Mouse (Mus musculus) layer of hippocampus, adult 9-10 months (tissue): Measurements from ENCODE around the gene Kri1.
A peak's percentile ranks its signal among the peaks of the same experiment; 100 is the strongest.
"Not testable (repeated sequence)": the region's sequence is repeated elsewhere in the genome, so short reads cannot be mapped to it uniquely, and the experiment has no call there.

Experiments used
- DNase-seq: peaks from one replicate; pipeline ENCODE4 v3.0.0; 2022; ENCODE audit warnings: low spot score

Kri1 gene

DNA sequence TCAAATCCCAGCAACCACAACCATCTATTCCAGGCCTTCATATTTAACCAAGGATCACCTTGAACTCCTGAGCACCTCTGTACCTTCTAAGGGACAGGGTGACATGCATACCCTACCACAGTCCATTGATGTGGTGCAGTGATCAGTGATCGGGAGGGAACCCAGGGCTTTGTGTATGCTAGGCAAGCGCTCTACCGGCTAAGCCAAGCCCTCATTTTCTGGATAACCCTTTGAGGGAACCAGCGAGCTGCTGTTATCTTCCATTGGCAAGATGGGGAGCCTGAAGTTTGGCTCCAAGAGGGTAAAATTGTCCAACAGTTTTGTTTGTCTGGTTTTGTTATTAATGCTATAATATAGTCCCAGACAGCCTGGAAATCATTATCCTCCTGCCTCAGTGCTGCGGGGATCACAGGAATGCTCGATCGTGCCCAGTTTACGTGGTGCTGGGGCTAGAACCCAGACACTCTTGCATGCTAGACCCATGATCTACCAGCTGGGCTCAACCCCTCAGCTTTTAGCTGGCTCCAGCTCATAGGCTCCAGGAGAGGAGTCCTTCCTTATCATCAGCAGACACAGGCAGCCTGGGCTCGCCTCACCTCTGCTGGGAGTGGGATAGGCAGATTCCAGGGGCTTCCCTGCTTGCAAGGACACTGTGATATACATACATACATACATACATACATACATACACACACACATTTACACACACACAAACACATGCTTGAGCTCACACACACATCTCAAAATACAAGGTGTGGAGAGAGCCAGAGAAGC, 26.8 kb upstream of the Kri1 start:
- DNase-seq = no peak

GRCm38 (mm10) chr9:21313394-21313793, 25.6 kb upstream of the Kri1 start:
- peak; percentile 63 for DNase-seq

DNA sequence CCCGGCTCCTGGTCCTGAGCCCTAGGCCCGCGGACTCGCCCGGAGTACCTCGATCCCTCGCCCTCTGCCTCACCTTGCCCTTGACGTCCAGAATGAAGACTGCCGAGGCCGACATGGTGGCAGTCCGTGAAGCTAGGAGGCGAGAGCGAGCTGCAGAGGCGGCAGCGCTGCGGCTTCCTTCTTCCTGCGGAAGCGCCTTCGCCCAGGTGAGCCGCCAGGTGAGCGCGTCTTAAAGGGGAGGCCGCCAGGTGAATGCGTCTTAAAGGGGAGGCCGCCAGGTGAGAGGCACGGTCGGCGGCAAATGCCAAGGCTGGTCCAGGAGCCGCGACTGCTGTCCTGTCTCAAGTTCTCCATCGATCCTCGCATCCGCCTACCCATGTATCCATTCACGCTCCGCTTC, 24.4 kb upstream of the Kri1 start, which contains the start of gene Ap1m2:
TSS of gene Ap1m2 (minus strand) at position 204 of the 400 bp plus-strand sequence.
- DNase-seq = no peak

GRCm38 (mm10) chr9:21311695-21312094, 23.9 kb upstream of the Kri1 start:
- DNase-seq = no peak

- DNase-seq = no peak
These were observed 21.5 kb upstream of the Kri1 start for GRCm38 (mm10) chr9:21309150-21309741.

DNA sequence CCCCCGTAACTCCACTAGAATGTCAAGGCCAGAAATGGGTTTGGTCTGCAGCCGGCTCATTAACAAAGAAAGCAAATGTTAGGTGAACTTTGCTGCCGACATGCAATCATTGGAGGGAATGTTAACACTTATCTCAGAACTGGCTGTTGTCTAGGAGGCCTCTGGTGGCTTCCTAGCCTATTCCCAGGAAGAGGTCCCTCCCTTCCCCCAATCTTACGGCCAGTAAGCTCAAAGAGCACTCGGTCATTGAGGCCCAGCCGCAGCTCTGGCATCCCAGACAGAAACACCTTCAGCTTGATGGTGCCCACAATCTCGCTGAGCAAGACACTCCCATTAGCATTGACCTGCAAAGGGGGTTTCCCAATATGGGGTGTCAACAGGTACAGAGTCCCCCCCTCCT, 17.3 kb upstream of the Kri1 start:
- no peak for DNase-seq

GRCm38 (mm10) chr9:21299014-21299413, 11.2 kb upstream of the Kri1 start:
- DNase-seq = no peak

DNA sequence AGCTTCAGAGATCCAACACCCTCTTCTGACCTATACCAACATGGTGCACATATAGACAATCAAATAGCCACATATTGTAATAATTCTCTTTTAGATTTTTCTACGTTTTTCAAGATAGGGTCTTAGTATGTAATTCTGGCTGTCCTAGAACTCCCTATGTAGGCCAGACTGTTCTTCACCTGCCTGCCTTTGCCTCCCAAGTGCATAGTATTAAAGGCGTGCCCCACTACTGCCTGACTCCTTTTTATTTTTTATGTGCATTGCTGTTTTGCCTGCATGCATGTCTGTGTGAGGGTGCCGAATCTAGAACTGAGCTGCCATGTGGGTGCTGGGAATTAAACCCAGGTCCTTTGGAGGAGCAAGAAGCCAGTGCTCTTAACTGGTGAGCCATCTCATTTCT, 4.5 kb upstream of the Kri1 start:
- no peak for DNase-seq

- DNase-seq = not testable (repeated sequence)
These were observed 4.1 kb upstream of the Kri1 start for GRCm38 (mm10) chr9:21291868-21292267.

GRCm38 (mm10) chr9:21291022-21291787, 3.4 kb upstream of the Kri1 start, which contains the start of gene Cdkn2d:
Gene Cdkn2d (minus strand): TSS chr9:21291407.
- peak; percentile 98 for DNase-seq

GRCm38 (mm10) chr9:21290589-21290988, 2.8 kb upstream of the Kri1 start:
- DNase-seq = peak; percentile 42

- DNase-seq = no peak
These were observed 1.5 kb upstream of the Kri1 start for GRCm38 (mm10) chr9:21289337-21289671.

GRCm38 (mm10) chr9:21288404-21289336, 901 bp upstream of the Kri1 start:
- DNase-seq = no peak

GRCm38 (mm10) chr9:21286753-21287152, 1.0 kb downstream of the Kri1 start:
- DNase-seq = no peak

DNA sequence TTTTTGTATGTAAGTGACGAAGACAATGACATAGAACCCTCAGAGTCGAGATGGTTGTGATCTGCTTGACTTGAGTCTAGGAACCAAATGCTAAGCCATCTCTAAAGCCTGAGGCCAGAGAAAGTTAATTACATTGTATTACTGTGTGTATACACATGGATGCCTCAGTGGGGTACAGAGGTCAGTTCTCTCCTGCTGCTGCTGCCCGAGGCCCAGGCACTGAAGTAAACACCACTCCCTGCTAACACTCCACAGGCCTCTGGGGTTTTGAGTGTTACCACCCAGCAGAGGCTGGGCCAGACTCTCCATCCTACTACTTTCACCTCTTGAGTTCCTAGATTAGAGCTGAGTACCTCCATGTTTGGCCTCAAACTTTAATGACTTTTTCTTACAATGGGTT, 3.8 kb downstream of the Kri1 start:
- DNase-seq = no peak

- no peak for DNase-seq
These were observed 4.2 kb downstream of the Kri1 start for GRCm38 (mm10) chr9:21283591-21283990.

DNA sequence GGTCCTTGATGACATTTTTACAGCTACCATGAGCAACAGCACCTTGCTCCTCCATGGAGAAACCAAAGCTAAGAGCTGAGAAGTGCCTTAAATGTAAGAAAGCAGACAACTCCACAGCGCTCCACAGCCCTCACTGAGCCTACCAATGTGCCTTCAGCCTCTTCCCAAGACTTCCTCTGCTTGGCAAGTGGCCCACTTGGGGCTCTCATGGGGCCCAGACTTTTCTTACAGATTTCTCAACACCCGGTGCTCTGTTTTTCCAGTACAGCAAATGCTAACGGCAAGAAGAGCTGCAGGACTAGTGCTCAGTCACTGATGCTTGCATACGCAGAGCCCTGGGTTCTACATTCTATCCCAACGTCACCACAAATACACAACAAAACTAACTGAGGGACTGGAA, 10.0 kb downstream of the Kri1 start:
- no peak for DNase-seq

DNA sequence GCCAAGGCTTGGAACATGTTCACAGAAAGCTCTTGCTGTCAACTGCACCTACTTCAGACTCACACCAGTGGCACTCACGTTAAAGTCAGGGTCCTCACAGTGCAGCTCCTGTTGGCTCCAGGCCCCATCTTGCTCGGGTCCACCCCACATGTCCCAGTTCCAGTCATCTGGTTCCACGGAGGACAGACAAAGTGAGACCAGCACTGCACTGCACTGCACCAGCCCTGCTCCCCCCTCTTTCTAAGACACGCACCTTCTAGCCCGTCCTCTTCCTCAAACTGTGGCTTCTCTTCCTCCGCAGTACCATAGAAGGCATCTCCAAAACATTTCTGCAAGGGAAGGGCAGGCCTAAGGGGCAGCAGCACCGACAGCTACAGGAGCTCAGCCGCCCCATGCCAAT, 11.5 kb downstream of the Kri1 start:
- DNase-seq = no peak

GRCm38 (mm10) chr9:21275727-21276126, 12.0 kb downstream of the Kri1 start:
- no peak for DNase-seq

- no peak for DNase-seq
These were observed 12.6 kb downstream of the Kri1 start for GRCm38 (mm10) chr9:21275013-21275710.

DNA sequence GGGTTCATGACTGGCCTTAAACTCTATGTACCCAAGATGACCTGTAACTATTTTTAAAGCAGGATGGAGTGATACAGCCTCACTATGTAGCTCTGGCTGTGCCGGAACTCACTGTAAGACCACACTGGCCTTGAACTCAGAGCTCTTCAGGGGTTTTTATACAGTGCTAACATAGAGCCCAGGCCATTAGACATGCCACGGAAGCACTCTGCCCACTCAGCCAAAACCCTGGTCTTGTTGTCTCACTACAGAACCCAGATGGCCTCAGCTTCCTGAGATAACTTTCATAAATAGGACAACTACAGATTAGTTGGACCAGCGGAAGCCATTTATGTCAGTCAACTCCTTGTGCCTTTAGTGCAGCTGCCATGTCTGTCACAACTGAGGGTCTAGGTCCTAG, 13.4 kb downstream of the Kri1 start:
- DNase-seq = no peak
